Mouse (Mus musculus) heart, embryonic 10.5 days (tissue): Measurements from ENCODE around the gene Snx10. TPM values are rescaled to one million over a fixed set of nuclear protein-coding genes. Genes with fewer than 3 reads are reported as not detected.
A peak's percentile ranks its signal among the peaks of the same experiment; 100 is the strongest.
"Not testable (repeated sequence)": the region's sequence is repeated elsewhere in the genome, so short reads cannot be mapped to it uniquely, and the experiment has no call there.

Experiments used
- DNase-seq: peaks from one replicate; pipeline ENCODE4 v3.0.0-alpha.2; 2017; ENCODE audit warnings: low spot score
- H3K27ac ChIP-seq: fragments of 300-500 bp; sonication (generic); 2 replicates; pipeline ENCODE4 v1.5.1; 2016; ENCODE audit warnings: mild to moderate bottlenecking
- H3K27me3 ChIP-seq: fragments of 300-500 bp; sonication (generic); 2 replicates; pipeline ENCODE4 v1.6.1; 2016; ENCODE audit warnings: mild to moderate bottlenecking; ENCODE audit not compliant: poor library complexity, insufficient read depth, severe bottlenecking
- H3K36me3 ChIP-seq: fragments of 300-500 bp; sonication (generic); 2 replicates; pipeline ENCODE4 v1.6.1; 2016; ENCODE audit warnings: mild to moderate bottlenecking, moderate library complexity
- H3K4me1 ChIP-seq: fragments of 300-500 bp; sonication (generic); 2 replicates; pipeline ENCODE4 v1.6.1; 2016; ENCODE audit warnings: mild to moderate bottlenecking
- H3K4me3 ChIP-seq: fragments of 300-500 bp; sonication (generic); 2 replicates; pipeline ENCODE4 v1.5.1; 2016; ENCODE audit warnings: mild to moderate bottlenecking, moderate library complexity
- H3K9me3 ChIP-seq: fragments of 300-500 bp; sonication (generic); 2 replicates; pipeline ENCODE4 v1.6.1; 2016; ENCODE audit warnings: mild to moderate bottlenecking, moderate library complexity
- WGBS: fragments of 180-500 bp; shearing (Covaris S2); methylation state at CpG from one replicate; pipeline ENCODE4 v1.1.7; 2016; 5-methylcytosine and 5-hydroxymethylcytosine counted together
- polyA plus RNA-seq: library from polyadenylated mRNA; unstranded; fragments of >200 nt; fragmentation: Nextera tagmentation; extraction: Ambion mirVana; gene quantifications from 2 replicates; pipeline ENCODE4 v1.2.1, GENCODE M21; 2016

Gene Snx10
- 24.5 and 24.8 TPM in 2 replicates for polyA plus RNA-seq

DNA sequence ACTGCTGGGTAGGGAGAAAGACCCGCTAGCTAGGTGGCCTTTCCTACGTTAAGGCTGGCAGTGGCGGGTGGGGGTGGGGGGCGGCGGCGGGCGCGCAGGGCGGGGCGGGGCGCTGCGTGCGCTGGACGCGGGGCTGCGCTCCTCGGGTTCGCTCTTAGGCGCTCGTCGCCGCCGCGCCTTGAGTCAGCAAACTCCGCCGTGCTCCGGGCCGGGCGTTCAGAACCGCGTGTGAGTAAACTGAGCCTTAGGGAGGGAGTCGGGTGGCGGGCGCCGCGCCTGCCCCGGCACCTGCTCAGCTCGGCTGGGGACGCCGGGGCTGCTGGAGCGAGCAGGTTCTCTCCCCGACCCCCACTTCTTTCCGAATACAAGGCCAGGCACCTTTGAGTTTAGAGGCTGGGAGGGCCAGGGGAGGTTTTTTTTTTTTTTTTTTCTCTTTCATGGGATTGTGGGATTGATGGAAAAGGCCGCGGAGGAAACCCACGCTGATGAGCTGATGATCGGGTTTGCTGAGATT lies at the start of gene Snx10:
Snx10 (plus strand) TSS at position 95 of the 514 bp plus-strand sequence.
- under 1% methylated on average over 47 of the region's 47 CpGs for WGBS
- peak within 1 kb of the TSS; percentile 94 for H3K27ac ChIP-seq

DNA sequence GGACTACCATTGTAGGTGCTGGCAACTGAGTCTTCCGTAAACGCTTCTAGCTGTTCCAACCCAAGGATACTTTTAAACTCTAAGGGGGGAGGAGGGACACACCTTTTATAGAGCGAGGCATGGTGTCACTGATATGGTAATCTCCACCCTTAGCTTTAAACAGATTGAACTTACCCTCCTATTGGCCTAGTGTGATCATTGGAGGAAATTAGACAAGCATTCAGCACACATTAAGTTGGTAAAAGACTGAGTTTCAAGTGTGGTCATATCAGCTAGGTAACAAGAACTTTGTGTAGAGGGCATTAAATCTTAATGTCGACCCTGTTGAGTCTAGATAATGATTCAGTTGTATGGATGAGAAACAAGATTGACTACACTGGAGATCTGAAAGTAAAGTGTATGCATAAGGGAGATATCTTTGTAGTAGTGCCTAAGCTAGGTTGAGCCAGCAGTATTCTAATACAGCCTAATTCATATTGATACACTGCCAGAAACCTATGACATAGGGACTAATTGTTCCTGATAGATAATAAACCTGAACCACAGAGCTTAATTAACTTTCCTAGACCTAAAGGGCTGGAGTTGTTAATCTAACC lies 44.5 kb upstream of the Snx10 start:
- H3K4me1 ChIP-seq: no peaks in the 10 kb centered on the region
- 93% methylated on average over 4 of the region's 4 CpGs for WGBS
- H3K4me3 ChIP-seq: no peak overlapping the region
- H3K36me3 ChIP-seq: peaks cover 87% of the 10 kb centered on the region
- DNase-seq: no peak
- H3K9me3 ChIP-seq: no peaks in the 10 kb centered on the region
- no peak overlapping the region for H3K27ac ChIP-seq
- H3K27me3 ChIP-seq: no peaks in the 10 kb centered on the region

More for the DNA sequence above, at the start of gene Snx10:
- H3K36me3 ChIP-seq: no peaks in the 10 kb centered on the region
- H3K4me3 ChIP-seq: peak within 1 kb of the TSS; percentile 88
- H3K4me1 ChIP-seq: peaks cover 11% of the 10 kb centered on the region
- H3K9me3 ChIP-seq: no peaks in the 10 kb centered on the region
- no peaks in the 10 kb centered on the region for H3K27me3 ChIP-seq
- DNase-seq: no peak

DNA sequence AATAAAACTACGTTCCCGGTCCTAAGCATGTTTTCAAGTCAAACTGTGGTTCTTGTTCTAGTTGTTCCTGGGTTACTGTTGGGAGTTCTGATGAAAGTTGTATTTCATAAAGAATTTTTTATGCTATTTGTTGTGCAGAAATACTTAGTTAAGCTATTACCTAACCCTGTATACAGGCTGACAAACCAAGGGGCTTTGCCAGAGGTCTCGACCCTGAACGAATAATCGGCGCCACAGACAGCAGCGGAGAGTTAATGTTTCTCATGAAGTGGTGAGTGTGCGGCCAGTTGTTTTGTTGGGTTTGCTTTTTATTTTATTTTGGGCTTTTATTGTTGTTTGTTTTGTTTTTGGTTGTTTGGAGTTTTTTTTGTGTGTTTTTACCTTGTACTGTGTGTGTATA lies 42.2 kb upstream of the Snx10 start:
- H3K9me3 ChIP-seq: no peaks in the 10 kb centered on the region
- H3K27ac ChIP-seq: no peak overlapping the region
- peaks cover 11% of the 10 kb centered on the region for H3K4me1 ChIP-seq
- H3K4me3 ChIP-seq: no peak overlapping the region
- 96% methylated on average over 8 of the region's 8 CpGs for WGBS
- H3K27me3 ChIP-seq: no peaks in the 10 kb centered on the region
- H3K36me3 ChIP-seq: peaks cover 66% of the 10 kb centered on the region
- peak; percentile 35 for DNase-seq

DNA sequence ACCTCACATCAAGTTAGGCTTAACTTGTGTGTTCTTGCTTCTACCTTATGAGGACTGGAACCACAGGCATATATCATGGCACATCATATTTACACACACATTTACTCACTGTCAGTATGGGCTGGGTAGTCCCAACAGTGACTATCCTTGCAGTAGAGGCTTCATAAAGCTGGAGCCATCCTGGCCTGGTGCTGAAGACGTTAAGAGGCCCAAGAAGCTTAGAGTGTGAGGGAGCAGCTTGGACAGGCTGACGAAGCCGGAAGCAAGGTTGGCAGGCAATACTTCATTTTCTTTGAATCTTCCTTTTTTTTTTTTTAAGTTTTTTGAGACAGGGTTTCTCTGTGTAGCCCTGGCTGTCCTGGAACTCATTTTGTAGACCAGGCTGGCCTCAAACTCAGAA lies 39.8 kb upstream of the Snx10 start:
- H3K27ac ChIP-seq: no peak overlapping the region
- H3K36me3 ChIP-seq: peaks cover 47% of the 10 kb centered on the region
- DNase-seq: peak; percentile 59
- 0 out of 2 replicates have a peak, but pooled peaks cover 2% of the 10 kb centered on the region for H3K9me3 ChIP-seq
- H3K4me3 ChIP-seq: no peak overlapping the region
- peaks cover 14% of the 10 kb centered on the region for H3K4me1 ChIP-seq
- 92% methylated on average over 3 of the region's 3 CpGs for WGBS
- H3K27me3 ChIP-seq: no peaks in the 10 kb centered on the region

DNA sequence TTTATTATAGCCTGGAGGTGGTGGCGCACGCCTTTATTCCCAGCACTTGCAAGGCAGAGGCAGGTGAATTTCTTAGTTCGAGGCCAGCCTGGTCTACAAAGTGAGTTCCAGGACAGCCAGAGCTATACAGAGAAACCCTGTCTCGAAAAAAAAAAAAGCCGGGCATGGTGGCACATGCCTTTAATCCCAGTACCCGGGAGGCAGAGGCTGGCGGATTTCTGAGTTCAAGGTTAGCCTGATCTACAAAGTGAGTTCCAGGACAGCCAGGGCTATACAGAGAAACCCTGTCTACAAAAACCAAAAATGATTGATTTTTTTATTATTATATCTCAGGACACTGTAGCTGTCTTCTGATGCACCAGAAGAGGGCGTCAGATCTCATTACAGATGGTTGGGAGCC lies 39.1 kb upstream of the Snx10 start:
- not testable (repeated sequence) for DNase-seq, H3K9me3 ChIP-seq, H3K4me3 ChIP-seq, H3K27ac ChIP-seq, H3K27me3 ChIP-seq
- Histone ChIP-seq H3K4me1 (peaks cover 17% of the 10 kb centered on the region), H3K36me3 (peaks cover 40% of the 10 kb centered on the region)
- WGBS: 87% methylated on average over 8 of the region's 8 CpGs

DNA sequence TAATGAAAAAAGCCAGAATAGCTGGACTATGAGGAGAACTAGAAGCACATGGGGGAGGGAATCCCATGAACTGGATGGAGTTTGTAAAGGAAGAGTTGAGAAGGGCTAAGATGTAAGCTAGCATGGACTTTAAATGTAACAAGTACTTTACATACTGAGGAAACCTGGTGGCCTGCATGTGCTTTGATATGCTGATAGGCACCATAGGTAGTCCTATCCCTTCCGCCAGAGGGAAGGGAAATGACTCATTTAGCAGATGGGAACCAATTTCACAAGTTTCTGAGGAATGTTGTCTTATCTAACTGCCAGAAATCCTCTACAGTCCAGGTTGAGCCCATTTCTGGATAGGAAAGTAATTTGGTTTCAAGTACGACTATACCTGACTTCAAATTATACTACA lies 38.1 kb upstream of the Snx10 start:
- Histone ChIP-seq H3K27ac (no peak overlapping the region), H3K4me1 (peaks cover 22% of the 10 kb centered on the region), H3K36me3 (peaks cover 29% of the 10 kb centered on the region), H3K9me3 (0 out of 2 replicates have a peak, but pooled peaks cover 2% of the 10 kb centered on the region), H3K4me3 (no peak overlapping the region), H3K27me3 (no peaks in the 10 kb centered on the region)
- WGBS: 45% methylated on average over 2 of the region's 2 CpGs
- peak; percentile 35 for DNase-seq

DNA sequence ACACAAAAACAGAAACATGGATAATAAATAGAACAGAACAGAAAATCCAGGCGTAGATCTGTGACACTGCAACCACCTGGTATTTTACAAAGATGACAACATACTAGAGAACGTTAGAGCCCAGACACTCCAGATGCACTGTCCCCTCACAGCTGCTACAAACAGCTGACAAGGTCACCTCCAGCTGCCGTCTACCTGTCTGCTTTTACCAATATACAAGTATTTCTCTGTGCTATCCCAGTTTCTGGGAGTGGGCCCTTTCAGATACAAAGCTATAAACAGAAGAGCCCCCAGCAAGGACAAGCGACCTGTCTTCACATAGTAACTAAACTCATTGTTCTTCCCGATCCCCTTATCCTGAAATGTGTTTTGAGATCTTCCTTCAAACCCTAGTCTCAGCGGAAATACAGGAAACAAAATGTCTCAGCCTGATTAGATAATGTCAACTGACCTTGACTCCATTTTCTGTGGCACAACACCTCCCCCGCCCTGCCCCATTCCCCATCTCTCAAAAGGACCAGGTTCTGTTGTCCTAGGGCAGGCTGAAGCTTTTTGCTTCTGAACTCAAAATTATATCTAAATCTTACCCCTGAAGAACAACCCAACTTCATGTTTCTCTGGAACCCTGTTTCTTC lies 37.5 kb upstream of the Snx10 start:
- peaks cover 22% of the 10 kb centered on the region for H3K4me1 ChIP-seq
- H3K36me3 ChIP-seq: peaks cover 24% of the 10 kb centered on the region
- H3K9me3 ChIP-seq: 0 out of 2 replicates have a peak, but pooled peaks cover 2% of the 10 kb centered on the region
- WGBS: 30% methylated on average over 7 of the region's 7 CpGs
- H3K4me3 ChIP-seq: no peak overlapping the region
- H3K27ac ChIP-seq: no peak overlapping the region
- peak; percentile 63 for DNase-seq
- no peaks in the 10 kb centered on the region for H3K27me3 ChIP-seq

DNA sequence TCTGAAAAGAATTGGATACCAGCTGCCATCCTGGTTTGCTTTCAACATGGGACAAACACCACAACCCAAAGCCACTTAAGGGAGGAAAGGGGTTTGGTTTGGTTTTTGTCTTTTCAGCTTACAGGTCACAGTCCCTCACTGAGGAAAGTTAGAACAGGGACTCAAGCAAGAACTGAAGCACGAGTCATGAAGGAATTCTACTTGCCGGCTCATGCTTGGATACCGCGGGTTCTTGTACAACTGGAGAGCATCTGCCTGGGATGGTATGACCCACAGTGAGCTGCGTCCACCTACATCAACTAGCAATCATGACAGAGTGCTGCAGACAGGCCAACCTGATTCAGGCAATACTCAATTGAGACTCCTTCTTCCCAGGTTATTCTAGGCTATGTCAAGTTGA lies 37.0 kb upstream of the Snx10 start:
- Histone ChIP-seq H3K27me3 (no peaks in the 10 kb centered on the region), H3K27ac (no peak overlapping the region), H3K4me1 (peaks cover 22% of the 10 kb centered on the region), H3K36me3 (peaks cover 18% of the 10 kb centered on the region), H3K4me3 (no peak overlapping the region), H3K9me3 (0 out of 2 replicates have a peak, but pooled peaks cover 2% of the 10 kb centered on the region)
- DNase-seq: peak; percentile 70
- WGBS: 78% methylated on average over 5 of the region's 5 CpGs

DNA sequence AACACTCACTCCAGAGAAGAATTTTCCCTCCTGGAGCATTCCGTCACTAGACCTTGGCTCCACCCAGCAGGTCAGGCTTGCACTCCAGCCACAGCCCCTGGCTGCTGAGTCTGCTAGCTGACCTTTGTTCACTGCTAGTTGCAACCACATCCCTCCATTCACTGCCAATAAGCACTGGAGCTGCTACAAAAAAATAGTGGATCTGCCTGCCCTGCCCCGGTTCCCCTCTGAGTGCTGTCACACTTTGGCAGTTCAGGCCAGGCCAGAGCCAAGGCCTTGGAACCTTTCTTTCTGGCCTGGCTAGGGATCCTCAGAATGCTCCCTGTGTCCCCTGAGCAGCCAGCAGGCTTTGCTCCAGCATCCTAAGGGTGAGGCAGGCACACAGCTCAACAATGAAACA lies 33.9 kb upstream of the Snx10 start:
- no peak overlapping the region for H3K4me3 ChIP-seq
- H3K9me3 ChIP-seq: 0 out of 2 replicates have a peak, but pooled peaks cover 2% of the 10 kb centered on the region
- peaks cover 24% of the 10 kb centered on the region for H3K4me1 ChIP-seq
- H3K27ac ChIP-seq: peak overlapping the region; percentile 67; the same call in 1 of the 2 replicates
- H3K27me3 ChIP-seq: no peaks in the 10 kb centered on the region
- 26% methylated on average over 2 of the region's 2 CpGs for WGBS
- DNase-seq: no peak
- peaks cover 3% of the 10 kb centered on the region; the same call in 1 of the 2 replicates for H3K36me3 ChIP-seq

DNA sequence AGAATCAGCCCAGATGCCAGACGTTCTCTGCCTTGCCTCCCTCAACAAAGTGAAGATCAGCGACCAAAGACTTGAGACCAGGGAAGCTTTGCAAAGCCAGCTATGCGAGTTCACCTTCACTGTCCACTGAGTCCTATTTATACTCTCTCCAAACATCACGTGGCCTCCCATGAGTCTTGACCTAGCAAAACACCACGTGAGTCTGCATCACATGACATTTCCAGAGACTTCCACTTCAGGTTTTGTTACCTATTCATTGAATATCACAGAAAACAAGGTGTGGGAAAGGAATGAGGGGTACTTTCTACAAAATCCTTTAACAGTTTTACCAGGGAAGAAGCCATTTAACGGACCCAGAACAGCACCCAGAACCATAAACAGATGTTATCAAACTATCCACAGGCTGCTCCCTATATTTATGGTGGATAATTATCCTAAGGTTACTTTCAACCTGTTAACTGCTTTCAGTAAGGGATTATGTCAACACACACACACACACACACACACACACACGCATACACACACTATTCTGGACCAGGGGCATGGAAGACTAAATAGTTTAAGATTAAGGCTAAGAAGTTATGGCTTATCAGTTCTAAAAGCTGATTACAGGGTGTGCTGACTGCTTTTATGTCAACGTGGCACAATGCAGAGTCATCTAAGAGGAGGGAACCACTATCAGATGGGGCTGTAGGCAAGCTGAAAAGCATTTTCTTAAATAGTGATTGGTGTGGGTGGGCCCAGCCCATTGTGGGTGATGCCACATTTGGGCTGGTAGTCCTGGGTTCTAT lies 26.2 kb upstream of the Snx10 start:
- Histone ChIP-seq H3K9me3 (no peaks in the 10 kb centered on the region), H3K36me3 (no peaks in the 10 kb centered on the region), H3K27ac (no peak overlapping the region), H3K4me1 (0 out of 2 replicates have a peak, but pooled peaks cover 9% of the 10 kb centered on the region), H3K27me3 (no peaks in the 10 kb centered on the region), H3K4me3 (no peak overlapping the region)
- 62% methylated on average over 8 of the region's 8 CpGs for WGBS
- no peak for DNase-seq

DNA sequence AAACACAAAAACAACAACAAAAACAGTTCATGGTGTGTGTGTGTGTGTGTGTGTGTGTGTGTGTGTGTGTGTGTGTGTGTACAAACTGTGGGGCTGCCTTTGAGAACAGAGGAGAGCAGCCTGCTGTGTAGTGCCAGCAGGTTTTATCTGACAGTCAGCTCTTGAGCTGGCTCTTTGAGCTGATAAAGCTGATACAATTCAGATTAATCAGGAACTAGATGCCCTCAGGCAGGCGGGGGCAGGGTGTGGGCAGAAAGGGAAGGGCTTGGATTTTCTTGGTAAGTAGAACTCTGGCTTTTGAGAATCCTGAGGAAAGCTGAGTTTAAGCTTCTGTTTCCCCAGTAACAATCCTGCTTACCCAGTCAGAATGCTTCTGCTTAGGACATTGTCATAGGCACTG lies 18.0 kb upstream of the Snx10 start:
- Histone ChIP-seq H3K27me3 (no peaks in the 10 kb centered on the region), H3K4me1 (peaks cover 15% of the 10 kb centered on the region), H3K27ac (no peak overlapping the region), H3K9me3 (no peaks in the 10 kb centered on the region), H3K36me3 (no peaks in the 10 kb centered on the region), H3K4me3 (no peak overlapping the region)
- no peak for DNase-seq
- 22% methylated on average over 1 of the region's 1 CpGs for WGBS

DNA sequence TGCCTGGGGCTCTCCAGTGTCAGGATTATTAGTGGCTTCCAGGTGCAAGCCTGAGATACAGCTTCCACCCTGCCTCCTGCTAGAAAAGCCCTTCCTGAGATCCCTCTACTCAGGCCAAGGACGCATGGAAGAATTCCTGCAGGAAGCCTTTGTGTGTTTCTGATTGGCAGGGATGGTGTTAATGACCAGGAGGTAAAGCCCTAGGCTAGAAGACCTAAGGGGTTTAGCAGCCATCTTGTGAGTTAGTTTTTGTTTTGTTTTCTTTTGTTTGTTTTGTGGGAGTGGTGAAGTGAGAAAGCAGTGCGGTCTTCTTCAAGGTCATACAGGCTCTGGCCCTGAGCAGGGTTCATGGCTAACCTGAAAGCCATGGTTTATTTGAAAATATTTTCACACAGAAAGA lies 16.1 kb upstream of the Snx10 start:
- Histone ChIP-seq H3K27ac (no peak overlapping the region), H3K9me3 (no peaks in the 10 kb centered on the region), H3K36me3 (no peaks in the 10 kb centered on the region), H3K4me1 (peaks cover 15% of the 10 kb centered on the region), H3K4me3 (no peak overlapping the region), H3K27me3 (no peaks in the 10 kb centered on the region)
- no peak for DNase-seq
- WGBS: 69% methylated on average over 2 of the region's 2 CpGs
